Mouse (Mus musculus) kidney, postnatal 14 days (tissue): ENCODE data around the gene Rapgef4.

ENCODE experiments used
- DNase-seq: peaks from one replicate; pipeline ENCODE4 v3.0.0; 2022; ENCODE audit warnings: mixed read lengths

Gene Rapgef4

GRCm38 (mm10) chr2:72079110-72079509, 98.1 kb downstream of the Rapgef4 start:
- DNase-seq, result no peak

- no peak for DNase-seq
Observed at GRCm38 (mm10) chr2:72082846-72083245, 101.8 kb downstream of the Rapgef4 start.

- no peak for DNase-seq
Observed at GRCm38 (mm10) chr2:72088886-72089285, 107.8 kb downstream of the Rapgef4 start.

- DNase-seq, result no peak
Observed at GRCm38 (mm10) chr2:72090061-72090460, 109.0 kb downstream of the Rapgef4 start.

GRCm38 (mm10) chr2:72092046-72092445, 111.0 kb downstream of the Rapgef4 start:
- no peak for DNase-seq

- DNase-seq, result no peak
Observed at GRCm38 (mm10) chr2:72093402-72094037, 112.5 kb downstream of the Rapgef4 start.

- no peak for DNase-seq
Observed at GRCm38 (mm10) chr2:72094038-72094437, 113.0 kb downstream of the Rapgef4 start.

GRCm38 (mm10) chr2:72094446-72094845, 113.4 kb downstream of the Rapgef4 start:
- DNase-seq, result peak; percentile 33

GRCm38 (mm10) chr2:72095002-72095401, 114.0 kb downstream of the Rapgef4 start:
- no peak for DNase-seq

GRCm38 (mm10) chr2:72096345-72096744, 115.3 kb downstream of the Rapgef4 start:
- DNase-seq, result peak; percentile 57

GRCm38 (mm10) chr2:72098366-72098765, 117.3 kb downstream of the Rapgef4 start:
- DNase-seq, result no peak

- peak; percentile 54 for DNase-seq
Observed at GRCm38 (mm10) chr2:72104604-72105003, 123.6 kb downstream of the Rapgef4 start.

- no peak for DNase-seq
Observed at GRCm38 (mm10) chr2:72107525-72108180, 126.6 kb downstream of the Rapgef4 start.

GRCm38 (mm10) chr2:72108448-72109312, 127.6 kb downstream of the Rapgef4 start:
- DNase-seq, result no peak

- no peak for DNase-seq
Observed at GRCm38 (mm10) chr2:72110404-72110803, 129.4 kb downstream of the Rapgef4 start.

GRCm38 (mm10) chr2:72113716-72114115, 132.7 kb downstream of the Rapgef4 start:
- DNase-seq, result peak; percentile 42

- no peak for DNase-seq
Observed at GRCm38 (mm10) chr2:72114148-72114559, 133.1 kb downstream of the Rapgef4 start.

- DNase-seq, result peak; percentile 67
Observed at GRCm38 (mm10) chr2:72116103-72116502, 135.1 kb downstream of the Rapgef4 start.

GRCm38 (mm10) chr2:72116698-72117097, 135.7 kb downstream of the Rapgef4 start:
- DNase-seq, result no peak

GRCm38 (mm10) chr2:72117138-72118011, 136.3 kb downstream of the Rapgef4 start:
- peak; percentile 85 for DNase-seq

GRCm38 (mm10) chr2:72120211-72120610, 139.2 kb downstream of the Rapgef4 start:
- no peak for DNase-seq

GRCm38 (mm10) chr2:72122410-72123223, 141.6 kb downstream of the Rapgef4 start:
- DNase-seq, result no peak
